Mouse (Mus musculus) liver, embryonic 14.5 days (tissue): ENCODE results near the gene Ly6g6c.

Experiments used
- CTCF ChIP-seq: IDR thresholded peaks from 2 replicates; pipeline ENCODE4 v1.5.1; 2016; ENCODE audit warnings: antibody characterized with exemption, low read depth, control low read depth
- EP300 ChIP-seq: IDR thresholded peaks from 2 replicates; pipeline ENCODE4 v1.6.1; 2016; ENCODE audit warnings: antibody characterized with exemption, low read depth

GRCm38 (mm10) chr17:35071454-35071853, 6.3 kb downstream of the Ly6g6c start:
- TF ChIP-seq CTCF: no peak
- no peak for TF ChIP-seq EP300
